Mouse (Mus musculus) thymus, adult 2 months (tissue): ENCODE measurements around the gene Hoxc6. TPM values are rescaled to one million over a fixed set of nuclear protein-coding genes. Genes with fewer than 3 reads are reported as not detected.

Source experiments
- DNase-seq: peaks from one replicate; pipeline ENCODE4 v3.0.0; 2021
- H3K27ac ChIP-seq: fragments of 200-500 bp; 2 replicates; pipeline ENCODE4 v1.5.1; 2012; ENCODE audit warnings: low read length, control low read depth; ENCODE audit not compliant: control insufficient read depth, insufficient read depth
- H3K27me3 ChIP-seq: fragments of 200-500 bp; 2 replicates; pipeline ENCODE4 v1.6.1; 2012; ENCODE audit warnings: mild to moderate bottlenecking, low read length, moderate library complexity, mixed read lengths; ENCODE audit not compliant: control insufficient read depth, insufficient read depth
- H3K36me3 ChIP-seq: fragments of 200-500 bp; 2 replicates; pipeline ENCODE4 v1.6.1; 2012; ENCODE audit warnings: mild to moderate bottlenecking, low read length, moderate library complexity; ENCODE audit not compliant: control insufficient read depth, insufficient read depth
- H3K4me1 ChIP-seq: fragments of 200-500 bp; replicated peaks from 2 replicates; pipeline ENCODE4 v1.6.1; 2012; ENCODE audit warnings: low read length; ENCODE audit not compliant: control insufficient read depth, insufficient read depth
- H3K4me3 ChIP-seq: fragments of 200-500 bp; 2 replicates; pipeline ENCODE4 v1.5.1; 2012; ENCODE audit warnings: mild to moderate bottlenecking, low read length, control low read depth, moderate library complexity; ENCODE audit not compliant: control insufficient read depth, insufficient read depth
- CTCF ChIP-seq: fragments of 200-500 bp; IDR thresholded peaks from 2 replicates; pipeline ENCODE4 v1.5.1; 2012; ENCODE audit warnings: mild to moderate bottlenecking, control low read depth, low read length, moderate library complexity, borderline replicate concordance; ENCODE audit not compliant: control insufficient read depth, poor library complexity, insufficient read depth; ENCODE audit errors: extremely low read depth
- POLR2A ChIP-seq: fragments of 200-500 bp; IDR thresholded peaks from 2 replicates; pipeline ENCODE4 v1.6.1; 2012; ENCODE audit warnings: mild to moderate bottlenecking, low read length, control low read depth, moderate library complexity; ENCODE audit not compliant: control insufficient read depth, poor library complexity, insufficient read depth; ENCODE audit errors: extremely low read depth
- WGBS: fragments of 180-500 bp; shearing (Covaris S2); methylation state at CpG from one replicate; pipeline ENCODE4 v1.1.7; 2018; 5-methylcytosine and 5-hydroxymethylcytosine counted together
- polyA plus RNA-seq: library from polyadenylated mRNA; depleted of rRNA; stranded (reverse); fragments of >200 nt; gene quantifications from 2 replicates; pipeline ENCODE4 v1.2.3, GENCODE M21; 2012

Hoxc6 gene
- polyA plus RNA-seq, 1 experiment, result 0.23 TPM

DNA sequence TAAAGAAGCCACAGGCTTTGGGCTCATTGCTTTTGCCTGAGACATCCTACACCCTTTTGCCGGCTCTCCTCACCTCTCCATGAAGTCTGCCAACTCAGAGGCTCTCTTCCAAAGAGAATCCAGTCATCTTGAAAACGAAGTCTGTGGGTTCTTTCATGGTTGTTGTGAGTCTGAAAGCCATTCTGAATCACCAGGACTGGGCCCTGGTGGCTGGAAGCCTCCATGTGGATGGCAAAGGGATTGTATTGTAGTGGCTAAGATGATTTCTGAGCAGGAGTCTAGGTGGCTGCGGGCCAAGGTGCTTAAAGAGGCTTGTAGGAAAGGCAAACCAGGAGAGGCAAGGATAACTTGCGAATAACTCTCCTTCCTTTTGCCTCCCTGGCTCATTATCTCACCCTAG lies 4.1 kb downstream of the Hoxc6 start:
- DNase-seq, result no peak
- Histone ChIP-seq H3K4me1 (no peaks in the 10 kb centered on the region; the same call in 1 of the 2 replicates), H3K36me3 (no peaks in the 10 kb centered on the region), H3K27me3 (peaks cover 52% of the 10 kb centered on the region), H3K27ac (no peak overlapping the region), H3K4me3 (no peak overlapping the region)
- WGBS, result 76% methylated on average over 4 of the region's 4 CpGs
- no peak for TF ChIP-seq POLR2A
- TF ChIP-seq CTCF, result no peak

DNA sequence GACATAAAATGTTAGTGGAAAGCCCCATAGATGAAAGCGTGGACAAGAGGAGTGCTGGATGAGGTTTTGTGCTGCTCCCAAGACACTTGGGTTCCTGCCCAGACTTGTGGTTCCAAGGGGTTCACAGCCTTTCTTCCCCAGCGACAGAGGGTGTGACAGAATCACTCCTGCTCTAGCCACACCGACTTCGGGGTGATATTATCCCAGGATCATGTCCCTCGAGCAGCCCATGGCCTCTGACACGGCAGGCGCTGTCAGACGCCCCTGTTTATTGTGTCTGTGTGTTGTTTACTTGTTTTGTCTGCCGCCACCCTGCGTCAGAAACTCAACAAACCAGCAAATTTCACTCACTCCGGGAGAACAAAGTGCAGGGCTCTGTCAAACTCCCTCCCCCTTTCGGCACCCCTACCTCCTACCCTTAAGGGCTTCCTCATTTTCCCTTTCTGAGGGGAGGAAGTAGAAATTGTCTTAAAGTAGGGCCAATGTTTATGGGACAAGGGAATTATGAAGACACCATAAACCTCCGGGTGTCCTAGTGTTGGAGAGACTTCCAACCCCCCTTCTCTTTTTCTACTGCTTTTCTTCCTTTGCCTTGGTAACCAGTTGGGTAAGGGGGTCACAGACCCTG lies 4.9 kb downstream of the Hoxc6 start:
- 19% methylated on average over 13 of the region's 13 CpGs for WGBS

DNA sequence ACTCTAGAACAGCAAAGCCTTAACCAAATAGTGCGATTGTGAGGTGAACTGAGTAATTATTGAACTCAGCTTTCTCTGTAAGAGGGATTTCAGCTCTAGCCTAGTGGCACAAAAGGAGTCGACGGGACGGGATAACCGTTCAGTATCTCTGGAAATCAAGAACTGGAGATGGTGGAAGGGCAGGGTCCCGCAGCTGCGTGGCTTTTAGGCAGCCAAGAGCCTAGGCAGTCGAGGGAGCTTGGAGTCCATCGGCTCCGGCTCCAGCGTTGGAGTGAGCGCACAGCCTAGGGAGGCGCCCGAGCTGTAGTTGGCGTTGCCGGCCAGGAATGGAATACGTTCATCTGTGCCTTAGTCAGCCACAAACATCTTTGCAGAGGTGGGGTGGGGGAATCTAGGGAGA lies 7.3 kb downstream of the Hoxc6 start:
- Histone ChIP-seq H3K4me3 (no peak overlapping the region), H3K27me3 (peaks cover 40% of the 10 kb centered on the region), H3K4me1 (no peaks in the 10 kb centered on the region), H3K27ac (no peak overlapping the region), H3K36me3 (no peaks in the 10 kb centered on the region)
- no peak for DNase-seq
- no peak for TF ChIP-seq POLR2A
- no peak for TF ChIP-seq CTCF
- WGBS, result 15% methylated on average over 17 of the region's 17 CpGs

More for the DNA sequence above, 4.9 kb downstream of the Hoxc6 start:
- H3K4me1 ChIP-seq, result no peaks in the 10 kb centered on the region; the same call in 1 of the 2 replicates
- H3K27me3 ChIP-seq, result peaks cover 48% of the 10 kb centered on the region
- H3K27ac ChIP-seq, result no peak overlapping the region
- no peak for TF ChIP-seq CTCF
- no peak for TF ChIP-seq POLR2A
- no peak overlapping the region for H3K4me3 ChIP-seq
- no peaks in the 10 kb centered on the region for H3K36me3 ChIP-seq
- DNase-seq, result no peak

DNA sequence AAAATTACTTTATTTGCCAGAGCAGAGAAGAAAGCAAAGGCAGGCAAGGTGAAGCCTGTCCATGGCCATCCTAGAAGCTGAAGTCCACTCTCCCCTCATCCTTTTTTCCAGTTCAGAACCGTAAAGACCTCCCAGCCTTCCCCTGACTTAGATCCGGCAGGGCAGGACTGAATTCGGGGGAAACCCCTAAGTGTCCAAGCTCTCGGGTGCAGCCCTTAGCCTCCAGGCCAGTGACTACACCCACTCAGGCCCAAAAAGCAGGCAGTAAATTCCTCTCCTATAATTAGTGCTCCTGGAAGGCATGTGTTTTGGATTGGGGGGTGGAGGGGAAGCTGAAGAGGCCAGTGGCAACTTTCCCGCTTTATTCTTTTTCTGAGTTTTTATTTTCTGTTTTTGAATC lies 7.7 kb downstream of the Hoxc6 start:
- Histone ChIP-seq H3K36me3 (no peaks in the 10 kb centered on the region), H3K4me1 (no peaks in the 10 kb centered on the region), H3K27ac (no peak overlapping the region), H3K4me3 (no peak overlapping the region), H3K27me3 (peaks cover 40% of the 10 kb centered on the region)
- TF ChIP-seq POLR2A, result no peak
- no peak for TF ChIP-seq CTCF
- DNase-seq, result no peak
- WGBS, result 27% methylated on average over 5 of the region's 5 CpGs

DNA sequence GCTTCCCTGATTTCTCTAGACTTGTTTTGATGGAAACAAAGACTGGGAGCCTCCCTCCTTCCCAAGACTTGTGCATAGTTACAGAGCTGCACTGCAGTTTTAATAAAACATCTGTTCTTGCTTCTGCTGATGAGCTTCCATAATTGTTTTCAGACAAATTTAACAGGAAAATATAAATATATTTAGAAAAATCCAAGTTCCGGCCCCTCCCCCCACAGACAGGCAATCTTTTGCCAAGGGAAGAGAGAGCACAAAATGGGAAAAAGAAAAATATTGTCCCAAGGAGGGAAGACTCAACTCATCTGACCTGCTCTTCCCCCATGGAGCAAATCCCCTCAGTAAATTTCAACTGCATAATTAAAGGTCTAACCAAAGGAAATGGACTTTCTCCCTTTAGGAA lies 8.3 kb downstream of the Hoxc6 start:
- no peak for DNase-seq
- TF ChIP-seq CTCF (no peak), POLR2A (no peak)
- Histone ChIP-seq H3K4me3 (no peak overlapping the region), H3K36me3 (no peaks in the 10 kb centered on the region), H3K4me1 (no peaks in the 10 kb centered on the region), H3K27me3 (peaks cover 39% of the 10 kb centered on the region), H3K27ac (no peak overlapping the region)
- WGBS, result 58% methylated on average over 1 of the region's 1 CpGs

DNA sequence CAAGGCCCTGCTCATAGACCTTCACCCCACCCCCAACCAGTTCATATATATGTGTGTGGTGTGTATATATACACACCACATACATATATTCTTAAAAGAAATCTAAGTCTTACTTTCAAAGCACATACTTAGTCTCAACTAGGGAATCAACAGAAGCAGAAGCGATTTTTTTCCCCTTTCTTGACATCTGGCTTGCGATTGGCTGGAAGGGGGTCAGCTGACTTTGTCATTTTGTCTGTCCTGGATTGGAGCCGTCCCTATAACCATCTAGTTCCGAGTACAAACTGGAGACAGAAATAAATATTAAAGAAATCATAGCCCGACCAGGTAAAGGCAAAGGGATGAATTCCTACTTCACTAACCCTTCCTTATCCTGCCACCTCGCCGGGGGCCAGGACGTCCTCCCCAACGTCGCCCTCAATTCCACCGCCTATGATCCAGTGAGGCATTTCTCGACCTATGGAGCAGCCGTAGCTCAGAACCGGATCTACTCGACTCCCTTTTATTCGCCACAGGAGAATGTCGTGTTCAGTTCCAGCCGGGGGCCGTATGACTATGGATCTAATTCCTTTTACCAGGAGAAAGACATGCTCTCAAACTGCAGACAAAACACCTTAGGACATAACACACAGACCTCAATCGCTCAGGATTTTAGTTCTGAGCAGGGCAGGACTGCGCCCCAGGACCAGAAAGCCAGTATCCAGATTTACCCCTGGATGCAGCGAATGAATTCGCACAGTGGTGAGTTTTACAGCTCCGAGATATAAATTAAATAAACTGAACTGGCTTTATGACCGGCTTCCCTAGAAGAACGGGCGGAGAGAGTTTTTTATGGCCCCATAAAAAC lies 11.4 kb downstream of the Hoxc6 start:
- Histone ChIP-seq H3K4me3 (no peak overlapping the region), H3K4me1 (no peaks in the 10 kb centered on the region), H3K27me3 (peaks cover 36% of the 10 kb centered on the region), H3K36me3 (no peaks in the 10 kb centered on the region), H3K27ac (no peak overlapping the region)
- TF ChIP-seq CTCF (no peak), POLR2A (no peak)
- no peak for DNase-seq
- WGBS, result 11% methylated on average over 27 of the region's 27 CpGs
